Mouse (Mus musculus) liver, embryonic 14.5 days (tissue): ENCODE measurements around the gene Crybb1. TPM values are rescaled to one million over a fixed set of nuclear protein-coding genes. Genes with fewer than 3 reads are reported as not detected.

Source experiments
- ATAC-seq: fragments of 200-750 bp; cut with Nextera tagmentation; 2 replicates; pipeline ENCODE4 v1.8.0; 2017; ENCODE audit warnings: moderate number of reproducible peaks, mild to moderate bottlenecking, moderate library complexity; ENCODE audit not compliant: insufficient read depth
- DNase-seq, 3 experiments: peaks; one replicate each; pipeline ENCODE4 v3.0.0-alpha.2; 2012 to 2013; ENCODE audit warnings: low read depth in 3 of 3, low spot score in 3 of 3
- H3K27ac ChIP-seq: fragments of 300-500 bp; sonication (generic); 2 replicates; pipeline ENCODE4 v1.5.1; 2014; ENCODE audit warnings: moderate library complexity, mild to moderate bottlenecking, control low read depth, inconsistent platforms
- H3K27me3 ChIP-seq: fragments of 300-500 bp; sonication (generic); 2 replicates; pipeline ENCODE4 v1.6.1; 2014; ENCODE audit warnings: mild to moderate bottlenecking, low read length, moderate library complexity; ENCODE audit not compliant: control insufficient read depth, insufficient read depth
- H3K36me3 ChIP-seq: fragments of 300-500 bp; sonication (generic); replicated peaks from 2 replicates; pipeline ENCODE4 v1.6.1; 2014; ENCODE audit warnings: low read depth; ENCODE audit not compliant: control insufficient read depth, insufficient read depth
- H3K4me1 ChIP-seq, 2 experiments: fragments of 200-500 bp in 1 of 2; fragments of 300-500 bp in 1 of 2; sonication (generic) in 1 of 2; replicated peaks; 2 replicates each; pipeline ENCODE4 v1.6.1; 2012 to 2014; ENCODE audit warnings: antibody characterized with exemption in 1 of 2, inconsistent platforms in 1 of 2, low read length in 1 of 2; ENCODE audit not compliant: control insufficient read depth in 2 of 2, insufficient read depth in 2 of 2
- H3K4me2 ChIP-seq: fragments of 300-500 bp; sonication (generic); 2 replicates; pipeline ENCODE4 v1.6.1; 2014; ENCODE audit warnings: low read depth, mild to moderate bottlenecking, control low read depth, moderate library complexity
- H3K4me3 ChIP-seq, 2 experiments: fragments of 200-500 bp in 1 of 2; fragments of 300-500 bp in 1 of 2; sonication (generic) in 1 of 2; 2 replicates each; pipeline ENCODE4 v1.5.1; 2012 to 2014; ENCODE audit warnings: low read depth in 2 of 2, low read length in 2 of 2, mild to moderate bottlenecking in 2 of 2, control low read depth in 1 of 2, inconsistent platforms in 1 of 2, moderate library complexity in 1 of 2; ENCODE audit not compliant: insufficient read depth in 1 of 2
- H3K9ac ChIP-seq: fragments of 300-500 bp; sonication (generic); replicated peaks from 2 replicates; pipeline ENCODE4 v1.6.1; 2014; ENCODE audit warnings: mild to moderate bottlenecking, control low read depth, moderate library complexity
- H3K9me3 ChIP-seq: fragments of 300-500 bp; sonication (generic); 2 replicates; pipeline ENCODE4 v1.6.1; 2016; ENCODE audit warnings: low read length, mixed read lengths; ENCODE audit not compliant: control insufficient read depth
- CTCF ChIP-seq: IDR thresholded peaks from 2 replicates; pipeline ENCODE4 v1.5.1; 2016; ENCODE audit warnings: antibody characterized with exemption, low read depth, control low read depth
- EP300 ChIP-seq: IDR thresholded peaks from 2 replicates; pipeline ENCODE4 v1.6.1; 2016; ENCODE audit warnings: antibody characterized with exemption, low read depth
- WGBS: fragments of 180-500 bp; shearing (Covaris S2); extraction: QIAGEN DNeasy Blood & Tissue Kit; methylation state at CpG from one replicate; pipeline ENCODE4 v1.1.7; 2014; ENCODE audit not compliant: insufficient replicate concordance; 5-methylcytosine and 5-hydroxymethylcytosine counted together
- polyA plus RNA-seq, 2 experiments: library from polyadenylated mRNA; depleted of rRNA in 1 of 2; stranded (reverse) in 1 of 2; unstranded in 1 of 2; fragments of >200 nt; fragmentation: Nextera tagmentation in 1 of 2; extraction: Ambion mirVana in 1 of 2; gene quantifications; 2 replicates each; pipeline versions ENCODE4 v1.2.1 to v1.2.3; 2012 to 2014

Crybb1 gene
- polyA plus RNA-seq, 2 experiments: 0.24 TPM; not detected in 1

DNA sequence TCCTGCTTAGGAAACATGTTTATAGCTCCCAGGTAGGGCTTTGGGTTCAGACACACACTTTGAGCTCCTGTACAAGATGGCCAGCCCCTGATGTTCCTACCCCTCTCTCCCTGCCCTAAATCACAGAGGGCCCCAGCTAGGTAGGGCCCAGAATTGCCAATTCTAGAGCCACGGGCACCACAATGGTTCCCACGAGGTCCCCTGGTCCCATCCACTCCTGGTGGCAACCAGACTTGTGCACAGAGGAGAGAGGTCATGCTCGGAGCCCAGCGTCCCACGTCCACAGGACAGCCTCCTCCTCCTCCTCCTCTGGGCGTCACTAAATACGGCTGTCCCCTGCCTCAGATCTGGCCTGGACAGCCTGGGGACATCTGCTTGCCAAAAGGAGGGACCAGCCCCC, 39.3 kb upstream of the Crybb1 start:
- no peak overlapping the region for H3K27ac ChIP-seq
- DNase-seq: no peak
- no peak overlapping the region for H3K4me3 ChIP-seq
- H3K27me3 ChIP-seq: no peaks in the 10 kb centered on the region
- peaks cover 0 to 7% of the 10 kb centered on the region in 2 experiments; a peak in 2 of 4 replicates for H3K4me1 ChIP-seq
- H3K36me3 ChIP-seq: no peaks in the 10 kb centered on the region
- TF ChIP-seq EP300: no peak
- TF ChIP-seq CTCF: no peak
- 56% methylated on average over 7 of the region's 7 CpGs for WGBS
- no peak overlapping the region for H3K4me2 ChIP-seq
- no peak overlapping the region for H3K9ac ChIP-seq
- no peak for ATAC-seq
- no peaks in the 10 kb centered on the region for H3K9me3 ChIP-seq

DNA sequence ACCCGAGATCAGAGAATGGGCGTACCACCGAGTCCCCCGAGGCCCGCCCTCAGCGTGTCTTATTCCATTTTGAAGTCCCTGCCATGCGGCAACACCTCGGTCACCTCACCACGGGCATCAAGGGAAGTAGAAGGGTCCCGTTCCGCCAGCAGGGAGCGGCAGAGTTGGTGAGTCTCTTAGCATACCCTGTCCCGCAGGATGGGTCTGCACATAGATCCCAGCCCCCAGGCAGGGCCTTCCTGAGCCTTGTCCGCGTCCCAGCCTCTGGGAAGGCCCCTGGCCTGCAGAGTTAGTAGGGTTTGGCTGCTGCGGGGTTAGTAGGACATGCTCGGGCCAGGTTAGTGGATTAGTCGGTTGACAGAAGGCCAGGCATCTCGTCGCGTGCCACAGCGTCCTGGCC, 38.6 kb upstream of the Crybb1 start:
- no peak for ATAC-seq
- WGBS: 58% methylated on average over 22 of the region's 22 CpGs
- H3K27me3 ChIP-seq: no peaks in the 10 kb centered on the region
- H3K9ac ChIP-seq: no peak overlapping the region
- no peak overlapping the region for H3K4me2 ChIP-seq
- H3K36me3 ChIP-seq: no peaks in the 10 kb centered on the region
- peaks cover 0 to 7% of the 10 kb centered on the region in 2 experiments; a peak in 2 of 4 replicates for H3K4me1 ChIP-seq
- no peak for DNase-seq
- H3K9me3 ChIP-seq: no peaks in the 10 kb centered on the region
- TF ChIP-seq EP300: no peak
- no peak for TF ChIP-seq CTCF
- no peak overlapping the region for H3K4me3 ChIP-seq
- no peak overlapping the region for H3K27ac ChIP-seq

DNA sequence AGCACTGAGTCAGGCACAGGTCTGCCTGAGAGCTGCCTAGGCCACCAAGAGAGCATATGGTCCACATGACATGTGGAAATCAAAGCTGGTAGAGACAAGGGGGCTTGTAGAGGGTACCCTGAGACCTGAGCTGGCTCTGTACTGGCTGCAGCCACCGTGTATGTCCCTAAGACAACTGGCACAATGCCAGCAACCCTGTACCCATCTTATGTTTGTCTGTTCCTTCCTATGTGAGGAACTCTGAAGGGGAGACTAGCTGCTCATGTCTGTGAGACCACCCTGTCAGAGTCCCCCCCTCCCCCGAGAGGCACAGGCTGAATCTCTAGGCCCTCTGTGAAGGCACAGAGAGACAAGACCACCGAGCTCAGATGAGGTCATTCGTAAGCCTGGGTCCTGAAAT, 36.9 kb upstream of the Crybb1 start:
- no peak for TF ChIP-seq CTCF
- no peak for TF ChIP-seq EP300
- Histone ChIP-seq H3K4me1 (peaks cover 0 to 7% of the 10 kb centered on the region in 2 experiments; a peak in 2 of 4 replicates), H3K4me3 (no peak overlapping the region), H3K9me3 (no peaks in the 10 kb centered on the region), H3K36me3 (no peaks in the 10 kb centered on the region), H3K4me2 (no peak overlapping the region), H3K27me3 (no peaks in the 10 kb centered on the region), H3K27ac (no peak overlapping the region), H3K9ac (no peak overlapping the region)
- DNase-seq (no peak), ATAC-seq (no peak)
- WGBS: 41% methylated on average over 4 of the region's 4 CpGs

DNA sequence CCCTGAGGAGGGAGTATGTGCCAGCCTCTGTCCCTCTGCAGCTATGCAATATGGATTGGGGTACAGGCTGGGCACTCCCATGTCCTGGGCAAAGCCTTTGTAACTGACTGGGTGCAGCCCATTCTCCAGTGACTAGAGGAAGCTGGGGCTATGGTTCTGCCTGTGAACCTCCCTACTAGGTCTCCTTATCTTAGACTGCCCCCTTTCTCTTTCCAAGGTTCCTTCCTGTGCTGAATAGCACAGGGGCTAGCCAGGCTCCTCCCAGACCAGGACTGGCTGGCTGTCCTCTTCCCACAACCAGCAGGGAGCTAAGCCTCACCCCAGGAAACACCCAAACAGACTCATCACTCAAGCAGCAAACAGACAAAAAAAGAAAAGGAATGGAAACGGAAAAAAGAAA, 36.2 kb upstream of the Crybb1 start:
- Histone ChIP-seq H3K4me3 (no peak overlapping the region), H3K9ac (no peak overlapping the region), H3K9me3 (no peaks in the 10 kb centered on the region), H3K4me2 (no peak overlapping the region), H3K27me3 (no peaks in the 10 kb centered on the region), H3K27ac (no peak overlapping the region), H3K4me1 (peaks cover 0 to 7% of the 10 kb centered on the region in 2 experiments; a peak in 2 of 4 replicates), H3K36me3 (no peaks in the 10 kb centered on the region)
- 0% methylated on average over 1 of the region's 1 CpGs for WGBS
- ATAC-seq (no peak), DNase-seq (no peak)
- TF ChIP-seq CTCF (no peak), EP300 (no peak)

DNA sequence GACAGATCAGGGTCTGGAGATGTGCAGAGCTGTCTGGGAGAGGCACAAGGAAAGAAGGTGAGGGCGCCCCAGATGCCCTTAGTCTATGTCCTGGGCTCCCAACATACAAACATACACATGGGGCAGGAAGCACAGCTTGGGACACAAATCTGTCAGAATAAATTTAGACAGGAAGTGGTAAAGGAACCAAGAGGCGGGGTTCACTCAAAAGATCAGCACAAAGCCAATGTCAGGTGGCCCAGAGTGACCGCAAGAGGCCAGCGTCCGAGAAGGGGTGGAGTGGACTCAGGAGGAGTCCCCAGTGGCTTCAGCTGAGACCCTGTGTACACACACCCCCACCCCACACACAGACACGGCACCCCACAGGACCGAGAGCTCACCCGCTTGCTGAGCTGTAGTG, 35.4 kb upstream of the Crybb1 start:
- Histone ChIP-seq H3K4me1 (peaks cover 0 to 5% of the 10 kb centered on the region in 2 experiments; a peak in 1 of 4 replicates), H3K9me3 (no peaks in the 10 kb centered on the region), H3K4me2 (no peak overlapping the region), H3K4me3 (no peak overlapping the region), H3K27me3 (no peaks in the 10 kb centered on the region; the same call in 1 of the 2 replicates), H3K36me3 (no peaks in the 10 kb centered on the region), H3K9ac (no peak overlapping the region), H3K27ac (no peak overlapping the region)
- no peak for TF ChIP-seq CTCF
- no peak for TF ChIP-seq EP300
- DNase-seq (no peak), ATAC-seq (no peak)
- 27% methylated on average over 8 of the region's 8 CpGs for WGBS
